Mouse (Mus musculus): Measurements from ENCODE around the gene Ikzf3.

DNA sequence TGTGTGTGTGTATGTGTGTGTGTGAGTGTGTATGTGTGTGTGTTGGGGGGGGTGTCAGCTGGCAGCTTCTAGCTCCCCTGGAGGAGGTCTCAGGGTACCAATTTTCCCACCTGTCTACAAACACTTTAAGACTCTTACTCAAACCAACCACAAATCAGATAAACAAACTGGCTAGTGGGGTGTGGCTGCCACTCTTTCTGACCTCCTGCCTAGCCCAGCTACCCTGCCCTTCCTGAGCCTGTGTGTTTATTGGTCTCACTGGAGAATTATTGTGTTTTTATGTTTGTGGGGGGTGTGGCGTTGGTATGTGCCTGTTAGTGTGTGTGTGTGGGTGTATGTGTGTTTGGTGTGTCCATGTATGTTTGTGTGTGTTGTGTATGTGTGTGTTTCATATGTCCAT is 128.8 kb downstream of the Ikzf3 start:
- no peak for TF ChIP-seq POLR2A (IDR thresholded peaks at IDR 0.05; ENCODE audit: control insufficient read depth, low read depth, low read length)
- no peak for TF ChIP-seq CTCF (IDR thresholded peaks at IDR 0.05; ENCODE audit: control insufficient read depth, insufficient read depth, insufficient replicate concordance, low read depth, low read length)

Measured in testis, adult 2 months (tissue).